Comparison of ENCODE assay signal across 34 mouse cellular contexts in genomic region chr8:29836044-29836443, GRCm38 (mm10).
"Had no signal": no experiment of that assay in that cellular context is flagged by ENCODE, and none has a peak within 500 bp of the region (broad histone marks: within the 10 kb centered on the region; RNA-seq: fewer than 3 reads in every experiment).

No protein-coding gene starts in this region.

- H3K9ac ChIP-seq: heart, embryonic 12.5 days; heart, embryonic 13.5 days; heart, embryonic 15.5 days; hindbrain, embryonic 12.5 days; hindbrain, embryonic 13.5 days; hindbrain, embryonic 14.5 days; hindbrain, embryonic 15.5 days; intestine, embryonic 15.5 days; kidney, embryonic 15.5 days had no signal

- ATAC-seq: hindbrain, embryonic 16.5 days; hindbrain, postnatal 0 days; inflammation-experienced regulatory T-cells, adult 6 months; intestine, embryonic 15.5 days; intestine, embryonic 16.5 days; intestine, postnatal 0 days had no signal

- H3K4me3 ChIP-seq: heart, adult 2 months; heart, embryonic 10.5 days; heart, embryonic 12.5 days; heart, embryonic 13.5 days; heart, embryonic 15.5 days; hindbrain, embryonic 10.5 days; hindbrain, embryonic 12.5 days; hindbrain, embryonic 13.5 days; hindbrain, embryonic 15.5 days; intestine, embryonic 15.5 days; kidney, embryonic 15.5 days; layer of hippocampus, adult 2 months; left cerebral cortex, adult 2 months had no signal

- H3K36me3 ChIP-seq: heart, embryonic 10.5 days; heart, embryonic 12.5 days; heart, embryonic 13.5 days; heart, embryonic 15.5 days; hindbrain, embryonic 10.5 days; hindbrain, embryonic 12.5 days; hindbrain, embryonic 13.5 days; hindbrain, embryonic 15.5 days; intestine, embryonic 15.5 days; kidney, embryonic 15.5 days had no signal

- H3K27me3 ChIP-seq: heart, embryonic 12.5 days; heart, embryonic 13.5 days; heart, embryonic 15.5 days; hindbrain, embryonic 12.5 days; hindbrain, embryonic 13.5 days; hindbrain, embryonic 15.5 days; intestine, embryonic 15.5 days; kidney, embryonic 15.5 days had no signal

- H3K4me2 ChIP-seq: heart, embryonic 11.5 days; heart, embryonic 12.5 days; heart, embryonic 13.5 days; heart, embryonic 15.5 days; hindbrain, embryonic 12.5 days; hindbrain, embryonic 13.5 days; hindbrain, embryonic 14.5 days; hindbrain, embryonic 15.5 days; intestine, embryonic 15.5 days; kidney, embryonic 15.5 days had no signal

- H3K4me1 ChIP-seq: heart, embryonic 10.5 days; heart, embryonic 12.5 days; heart, embryonic 13.5 days; heart, embryonic 15.5 days; hindbrain, embryonic 10.5 days; hindbrain, embryonic 12.5 days; hindbrain, embryonic 13.5 days; hindbrain, embryonic 15.5 days; intestine, embryonic 15.5 days; kidney, embryonic 15.5 days had no signal

- H3K9me3 ChIP-seq: heart, embryonic 10.5 days; heart, embryonic 12.5 days; heart, embryonic 13.5 days; heart, embryonic 15.5 days; hindbrain, embryonic 10.5 days; hindbrain, embryonic 12.5 days; hindbrain, embryonic 13.5 days; hindbrain, embryonic 15.5 days; intestine, embryonic 15.5 days; kidney, embryonic 15.5 days had no signal

- DNase-seq: heart, adult 2 months; heart, postnatal 14 days; heart, postnatal 36 days; heart, postnatal 4 days; kidney, adult 11 months; kidney, adult 18-20 months; kidney, adult 2 months; kidney, adult 9 months; kidney, postnatal 10 days; kidney, postnatal 14 days; kidney, postnatal 25 days; kidney, postnatal 36 days; kidney, postnatal 4 days; layer of hippocampus, adult 9-11 months; layer of hippocampus, postnatal 36 days had no signal

- H3K27ac ChIP-seq: heart, adult 2 months; heart, embryonic 10.5 days; heart, embryonic 13.5 days; heart, embryonic 15.5 days; hindbrain, embryonic 10.5 days; hindbrain, embryonic 12.5 days; hindbrain, embryonic 13.5 days; hindbrain, embryonic 14.5 days; hindbrain, embryonic 15.5 days; hindbrain, postnatal 0 days; intestine, embryonic 15.5 days; kidney, embryonic 15.5 days; layer of hippocampus, adult 2 months; left cerebral cortex, adult 2 months had no signal
